Mouse (Mus musculus): ENCODE measurements at regions not wholly inside any gene's neighbourhood (a gene's known extent, or its start where the extent isn't known, plus 50 kb on each side); places are given as distances from the start of the nearest gene placed in this dataset.

GRCm38 (mm10) chr2:128434200-128434977, 156.6 kb upstream of the Spdye4c start:
- no peak for DNase-seq (ENCODE audit: low spot score)

- no peak for DNase-seq (ENCODE audit: low spot score)
These were observed 154.6 kb upstream of the Spdye4c start for GRCm38 (mm10) chr2:128436378-128436777.

- no peak for DNase-seq (ENCODE audit: low spot score)
These were observed 153.3 kb upstream of the Spdye4c start for GRCm38 (mm10) chr2:128437698-128438097.

GRCm38 (mm10) chr2:128438161-128438822, 152.7 kb upstream of the Spdye4c start:
- no peak for DNase-seq (ENCODE audit: low spot score)

GRCm38 (mm10) chr2:128438897-128439296, 152.1 kb upstream of the Spdye4c start:
- DNase-seq (ENCODE audit: low spot score), result no peak

- no peak for DNase-seq (ENCODE audit: low spot score)
These were observed 146.4 kb upstream of the Spdye4c start for GRCm38 (mm10) chr2:128444599-128445011.

GRCm38 (mm10) chr2:128445443-128445842, 145.6 kb upstream of the Spdye4c start:
- DNase-seq (ENCODE audit: low spot score), result no peak

GRCm38 (mm10) chr2:128449294-128449693, 141.7 kb upstream of the Spdye4c start:
- no peak for DNase-seq (ENCODE audit: low spot score)

- no peak for DNase-seq (ENCODE audit: low spot score)
These were observed 141.0 kb upstream of the Spdye4c start for GRCm38 (mm10) chr2:128450045-128450444.

- no peak for DNase-seq (ENCODE audit: low spot score)
These were observed 139.3 kb upstream of the Spdye4c start for GRCm38 (mm10) chr2:128451554-128452239.

- DNase-seq (ENCODE audit: low spot score), result no peak
These were observed 138.4 kb upstream of the Spdye4c start for GRCm38 (mm10) chr2:128452582-128452981.

GRCm38 (mm10) chr2:128454509-128454908, 136.5 kb upstream of the Spdye4c start:
- no peak for DNase-seq (ENCODE audit: low spot score)

GRCm38 (mm10) chr2:128457591-128458209, 133.3 kb upstream of the Spdye4c start:
- DNase-seq (ENCODE audit: low spot score), result no peak

GRCm38 (mm10) chr2:128465214-128465984, 125.6 kb upstream of the Spdye4c start:
- DNase-seq (ENCODE audit: low spot score), result no peak

GRCm38 (mm10) chr2:128467490-128468245, 123.3 kb upstream of the Spdye4c start:
- no peak for DNase-seq (ENCODE audit: low spot score)

GRCm38 (mm10) chr2:128468323-128468722, 122.7 kb upstream of the Spdye4c start:
- DNase-seq (ENCODE audit: low spot score), result no peak

- no peak for DNase-seq (ENCODE audit: low spot score)
These were observed 120.7 kb upstream of the Spdye4c start for GRCm38 (mm10) chr2:128470351-128470750.

GRCm38 (mm10) chr2:128473241-128473954, 117.6 kb upstream of the Spdye4c start:
- no peak for DNase-seq (ENCODE audit: low spot score)

GRCm38 (mm10) chr2:128473997-128474396, 117.0 kb upstream of the Spdye4c start:
- DNase-seq (ENCODE audit: low spot score), result no peak

GRCm38 (mm10) chr2:128477242-128477641, 113.8 kb upstream of the Spdye4c start:
- no peak for DNase-seq (ENCODE audit: low spot score)

Data from ovary, adult 18-20 months (tissue).